Mouse (Mus musculus): ENCODE data around the gene Msh5.
"Not testable (repeated sequence)": the region's sequence is repeated elsewhere in the genome, so short reads cannot be mapped to it uniquely, and the experiment has no call there.

The Msh5 gene

GRCm38 (mm10) chr17:35023756-35024155, 22.8 kb downstream of the Msh5 start:
- DNase-seq (ENCODE audit: low read depth, low spot score): no peak

GRCm38 (mm10) chr17:35023221-35023620, 23.3 kb downstream of the Msh5 start:
- no peak for DNase-seq (ENCODE audit: low read depth, low spot score)

GRCm38 (mm10) chr17:35022541-35023060, 23.9 kb downstream of the Msh5 start:
- DNase-seq (ENCODE audit: low read depth, low spot score): no peak

GRCm38 (mm10) chr17:35021842-35022477, 24.6 kb downstream of the Msh5 start:
- DNase-seq (ENCODE audit: low read depth, low spot score): no peak

- peak; percentile 90 for DNase-seq (ENCODE audit: low read depth, low spot score)
These were observed 25.3 kb downstream of the Msh5 start for GRCm38 (mm10) chr17:35021163-35021808.

GRCm38 (mm10) chr17:35020551-35020950, 26.0 kb downstream of the Msh5 start:
- DNase-seq (ENCODE audit: low read depth, low spot score): no peak

GRCm38 (mm10) chr17:35019894-35020293, 26.7 kb downstream of the Msh5 start:
- DNase-seq (ENCODE audit: low read depth, low spot score): no peak

GRCm38 (mm10) chr17:35018171-35018570, 28.4 kb downstream of the Msh5 start:
- DNase-seq (ENCODE audit: low read depth, low spot score): no peak

GRCm38 (mm10) chr17:35017706-35018030, 28.9 kb downstream of the Msh5 start:
- DNase-seq (ENCODE audit: low read depth, low spot score): no peak

GRCm38 (mm10) chr17:35016791-35017705, 29.5 kb downstream of the Msh5 start:
- no peak for DNase-seq (ENCODE audit: low read depth, low spot score)

- no peak for DNase-seq (ENCODE audit: low read depth, low spot score)
These were observed 30.2 kb downstream of the Msh5 start, which contains the start of gene Vwa7 for GRCm38 (mm10) chr17:35016376-35016775. Gene Vwa7, plus strand, starts transcription at chr17:35016579.

GRCm38 (mm10) chr17:35015296-35015695, 31.2 kb downstream of the Msh5 start:
- no peak for DNase-seq (ENCODE audit: low read depth, low spot score)

GRCm38 (mm10) chr17:35013221-35013620, 33.3 kb downstream of the Msh5 start:
- DNase-seq (ENCODE audit: low read depth, low spot score): no peak

GRCm38 (mm10) chr17:35012430-35012829, 34.1 kb downstream of the Msh5 start:
- no peak for DNase-seq (ENCODE audit: low read depth, low spot score)

- DNase-seq (ENCODE audit: low read depth, low spot score): no peak
These were observed 35.1 kb downstream of the Msh5 start for GRCm38 (mm10) chr17:35011440-35011839.

GRCm38 (mm10) chr17:35009586-35009985, 37.0 kb downstream of the Msh5 start:
- no peak for DNase-seq (ENCODE audit: low read depth, low spot score)

GRCm38 (mm10) chr17:35007387-35007991, 39.1 kb downstream of the Msh5 start:
- DNase-seq (ENCODE audit: low read depth, low spot score): no peak

- not testable (repeated sequence) for DNase-seq (ENCODE audit: low read depth, low spot score)
These were observed 40.6 kb downstream of the Msh5 start for GRCm38 (mm10) chr17:35005902-35006301.

GRCm38 (mm10) chr17:35005158-35005557, 41.4 kb downstream of the Msh5 start:
- DNase-seq (ENCODE audit: low read depth, low spot score): no peak

GRCm38 (mm10) chr17:35004075-35004717, 42.3 kb downstream of the Msh5 start:
- no peak for DNase-seq (ENCODE audit: low read depth, low spot score)
